Mouse (Mus musculus) C2C12 (cell line): Measurements from ENCODE around the gene Hopx.

Source experiments
- CEBPB ChIP-seq: IDR thresholded peaks from one replicate; pipeline ENCODE4 v1.6.1; 2011; ENCODE audit warnings: low read depth, mild to moderate bottlenecking, control low read depth, moderate library complexity
- CTCF ChIP-seq: IDR thresholded peaks from one replicate; pipeline ENCODE4 v1.5.1; 2011; ENCODE audit not compliant: control insufficient read depth, insufficient read depth, insufficient read length
- FOSL1 ChIP-seq: IDR thresholded peaks from one replicate; pipeline ENCODE4 v1.8.0; 2011; ENCODE audit warnings: mild to moderate bottlenecking, low read length; ENCODE audit not compliant: poor library complexity, insufficient read depth, severe bottlenecking
- MAX ChIP-seq: IDR thresholded peaks from one replicate; pipeline ENCODE4 v1.6.1; 2011; ENCODE audit warnings: mild to moderate bottlenecking, control low read depth
- MYOD1 ChIP-seq: IDR thresholded peaks from one replicate; pipeline ENCODE4 v1.6.1; 2011; ENCODE audit warnings: low read depth; ENCODE audit not compliant: control insufficient read depth, insufficient read length
- MYOG ChIP-seq: IDR thresholded peaks from one replicate; pipeline ENCODE4 v1.6.1; 2011; ENCODE audit not compliant: control insufficient read depth, insufficient read length; ENCODE audit errors: extremely low read depth
- USF1 ChIP-seq: IDR thresholded peaks from one replicate; pipeline ENCODE4 v1.6.1; 2011; ENCODE audit warnings: low read depth, mild to moderate bottlenecking, control low read depth, moderate library complexity

DNA sequence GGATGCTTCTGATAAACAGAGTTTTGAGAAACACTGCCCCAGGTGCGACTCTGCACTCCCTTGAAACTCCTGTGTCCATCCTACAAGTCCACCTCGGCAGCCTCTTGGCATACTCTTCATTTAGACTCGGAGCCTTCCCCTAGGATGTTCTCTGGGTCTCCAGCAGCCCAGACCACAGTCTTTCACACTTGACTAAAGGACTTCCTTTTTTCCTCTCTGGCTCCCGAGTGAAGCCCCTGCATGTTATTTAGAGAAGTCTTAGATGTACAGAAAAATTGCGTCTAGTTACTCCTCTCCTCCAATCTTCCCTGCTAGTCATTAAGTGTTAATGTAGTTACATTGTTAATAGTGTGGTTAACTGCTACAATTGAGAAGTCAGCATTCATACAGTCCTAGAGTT lies 70.6 kb downstream of the Hopx start:
- no peak for TF ChIP-seq CTCF
- no peak for TF ChIP-seq MAX
- TF ChIP-seq CEBPB = no peak
- no peak for TF ChIP-seq MYOG
- TF ChIP-seq USF1 = no peak
- TF ChIP-seq MYOD1 = no peak
- no peak for TF ChIP-seq FOSL1
